Mouse (Mus musculus) kidney, adult 18-20 months (tissue): ENCODE measurements around the gene Cd3d.
A peak's percentile ranks its signal among the peaks of the same experiment; 100 is the strongest.

Source experiments
- DNase-seq: peaks from one replicate; pipeline ENCODE4 v3.0.0; 2021

Gene Cd3d

DNA sequence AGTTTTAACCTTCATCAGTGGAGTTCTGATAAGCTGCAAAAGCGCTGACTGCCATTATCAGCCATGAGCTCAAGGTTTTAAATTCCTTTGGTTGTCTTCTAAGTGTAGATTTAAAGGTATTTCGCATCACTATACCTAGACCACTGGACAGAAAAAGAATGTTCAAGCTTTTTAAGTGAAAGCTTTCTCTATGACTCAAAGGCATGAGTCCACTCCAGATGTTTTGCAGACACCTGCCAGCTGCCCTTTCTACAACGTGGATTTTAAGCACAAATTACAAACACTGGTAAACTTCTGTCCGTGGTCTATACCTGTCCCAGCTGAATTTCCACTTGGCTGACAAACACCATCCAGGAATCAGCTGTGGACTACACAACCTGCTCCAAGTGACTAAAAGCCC is 13.4 kb downstream of the Cd3d start:
- DNase-seq: no peak

DNA sequence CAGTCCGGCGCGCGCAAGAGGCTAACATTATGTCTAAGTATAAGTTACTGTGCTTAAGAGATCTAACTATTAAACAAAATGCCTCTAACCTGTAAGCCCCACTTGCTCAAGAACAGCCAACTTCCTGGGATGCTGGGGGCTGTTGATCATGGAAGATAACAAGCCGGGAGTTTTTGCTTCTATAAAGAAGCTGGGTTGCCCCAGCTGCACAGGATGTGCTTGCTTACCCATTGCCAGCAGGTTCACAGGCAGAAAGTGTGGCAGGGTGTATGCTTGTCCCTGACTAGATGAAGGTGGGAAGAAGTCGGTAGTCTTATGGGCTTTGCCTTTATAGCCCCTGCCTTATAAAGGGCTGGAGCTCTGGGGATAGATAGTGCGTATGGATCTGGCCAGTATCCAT is 15.0 kb downstream of the Cd3d start:
- no peak for DNase-seq

DNA sequence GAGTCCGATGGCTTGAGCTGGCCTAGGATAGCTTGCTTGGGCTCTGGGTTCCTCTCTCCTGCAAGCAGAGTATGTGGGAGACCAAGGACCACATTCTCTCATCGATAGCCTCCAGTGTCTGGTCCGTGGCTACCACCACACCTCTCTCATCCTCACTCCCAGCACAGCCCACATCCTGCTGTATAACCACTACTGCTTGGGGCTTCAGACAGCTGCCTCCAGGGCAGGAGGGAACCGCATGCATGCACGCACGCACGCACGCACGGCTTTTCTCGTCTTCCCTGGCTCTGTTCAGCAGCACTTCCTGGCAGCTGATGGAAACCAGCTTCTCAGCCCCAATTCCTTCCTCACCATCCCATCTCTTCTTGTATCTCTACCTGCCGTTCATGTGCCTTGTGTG is 16.6 kb downstream of the Cd3d start:
- DNase-seq: no peak

DNA sequence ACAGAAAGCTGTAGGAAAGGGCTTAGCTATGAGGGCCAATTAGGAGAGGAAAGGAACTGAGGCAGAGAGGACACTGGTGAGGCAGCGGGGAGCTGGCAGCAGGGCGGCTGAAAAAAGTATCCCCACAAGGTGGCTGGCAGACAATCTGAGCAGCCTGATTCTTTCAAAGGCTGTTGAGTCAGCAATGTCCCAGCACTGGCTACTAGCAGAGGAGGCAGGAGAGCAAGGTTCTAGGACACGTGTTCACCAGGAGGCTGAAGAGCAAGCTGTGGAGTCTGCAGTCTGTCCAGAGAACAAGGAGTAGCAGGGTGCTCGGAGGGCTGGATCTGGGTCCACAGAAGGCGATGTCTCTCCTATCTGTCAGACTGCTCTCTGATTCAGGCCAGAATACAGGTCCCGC is 17.6 kb downstream of the Cd3d start:
- DNase-seq: peak; percentile 35

DNA sequence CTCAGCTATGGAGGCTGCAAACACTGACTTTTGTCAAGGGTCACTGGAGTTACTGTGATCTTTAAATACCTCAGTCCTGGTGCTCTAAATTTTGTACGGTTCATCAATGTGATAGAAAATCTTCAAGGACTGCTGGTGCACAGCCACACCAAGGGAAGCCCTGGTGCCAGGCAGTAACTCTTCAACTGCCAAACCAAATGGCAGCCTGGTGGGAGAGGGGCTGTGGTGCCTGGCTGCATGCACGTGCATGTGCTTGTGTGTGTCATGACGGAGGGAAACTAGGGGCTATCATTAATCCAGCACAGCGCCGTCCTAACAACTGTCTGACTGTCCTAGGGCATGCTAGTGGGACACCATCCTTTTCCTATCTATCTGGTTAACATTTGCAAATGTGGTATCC is 18.2 kb downstream of the Cd3d start:
- no peak for DNase-seq

DNA sequence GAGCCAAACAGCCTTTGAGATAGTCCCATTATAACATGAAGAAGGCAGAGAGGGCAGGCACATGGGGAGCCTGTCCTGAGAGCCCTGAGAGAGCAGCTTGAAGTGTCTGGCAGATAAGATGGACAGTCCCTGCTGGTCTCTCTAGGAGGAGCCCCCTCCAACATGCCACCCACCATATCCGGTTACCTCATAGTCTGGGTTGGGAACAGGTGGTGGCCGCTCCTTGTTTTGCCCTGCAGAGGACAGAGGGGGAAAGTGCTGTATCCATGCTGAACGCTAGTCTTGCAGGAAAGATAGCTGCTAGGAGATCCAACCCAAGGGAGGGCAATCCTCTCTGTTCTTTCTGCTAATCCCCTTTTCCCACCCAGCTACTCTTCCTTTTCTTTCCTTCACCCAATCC is 18.7 kb downstream of the Cd3d start:
- no peak for DNase-seq

DNA sequence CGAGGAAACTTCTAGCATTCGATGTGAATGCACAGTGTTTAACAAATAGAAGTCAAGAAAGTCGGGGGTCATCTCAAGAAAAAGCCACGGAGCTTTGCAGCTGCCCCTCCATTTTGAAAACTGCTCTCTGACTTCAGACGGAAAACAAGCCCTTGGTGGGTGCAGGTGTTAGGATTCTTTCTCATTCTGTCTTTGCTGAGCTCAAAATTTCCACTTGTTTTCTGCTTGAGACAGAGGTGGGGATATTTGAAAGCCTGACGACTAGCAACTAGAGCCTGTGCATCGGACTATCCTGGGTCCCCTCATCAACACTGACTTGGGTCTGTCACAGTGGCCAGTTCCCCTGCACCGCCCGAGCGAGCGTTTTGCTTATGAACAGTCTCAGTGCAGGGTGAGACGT is 25.8 kb downstream of the Cd3d start:
- DNase-seq: no peak

DNA sequence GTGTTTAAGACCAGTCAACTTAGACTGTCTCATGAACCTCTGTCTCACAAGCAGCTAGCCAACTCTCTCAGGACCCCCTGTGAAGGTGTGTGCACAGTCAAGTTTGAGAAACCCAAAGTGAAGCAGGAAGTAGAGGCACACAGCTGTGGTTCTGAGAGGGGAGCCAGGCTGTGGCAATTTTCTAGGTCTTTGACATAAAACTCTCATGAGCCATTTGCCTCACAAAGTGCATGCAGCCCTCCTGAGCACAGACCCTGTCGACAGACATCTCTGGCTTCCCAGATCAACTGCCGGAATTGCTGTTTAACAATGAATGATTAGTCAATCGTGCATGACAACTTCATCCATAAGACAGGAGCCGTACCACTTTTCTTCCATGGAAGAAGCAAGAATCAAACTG is 26.8 kb downstream of the Cd3d start:
- DNase-seq: no peak

DNA sequence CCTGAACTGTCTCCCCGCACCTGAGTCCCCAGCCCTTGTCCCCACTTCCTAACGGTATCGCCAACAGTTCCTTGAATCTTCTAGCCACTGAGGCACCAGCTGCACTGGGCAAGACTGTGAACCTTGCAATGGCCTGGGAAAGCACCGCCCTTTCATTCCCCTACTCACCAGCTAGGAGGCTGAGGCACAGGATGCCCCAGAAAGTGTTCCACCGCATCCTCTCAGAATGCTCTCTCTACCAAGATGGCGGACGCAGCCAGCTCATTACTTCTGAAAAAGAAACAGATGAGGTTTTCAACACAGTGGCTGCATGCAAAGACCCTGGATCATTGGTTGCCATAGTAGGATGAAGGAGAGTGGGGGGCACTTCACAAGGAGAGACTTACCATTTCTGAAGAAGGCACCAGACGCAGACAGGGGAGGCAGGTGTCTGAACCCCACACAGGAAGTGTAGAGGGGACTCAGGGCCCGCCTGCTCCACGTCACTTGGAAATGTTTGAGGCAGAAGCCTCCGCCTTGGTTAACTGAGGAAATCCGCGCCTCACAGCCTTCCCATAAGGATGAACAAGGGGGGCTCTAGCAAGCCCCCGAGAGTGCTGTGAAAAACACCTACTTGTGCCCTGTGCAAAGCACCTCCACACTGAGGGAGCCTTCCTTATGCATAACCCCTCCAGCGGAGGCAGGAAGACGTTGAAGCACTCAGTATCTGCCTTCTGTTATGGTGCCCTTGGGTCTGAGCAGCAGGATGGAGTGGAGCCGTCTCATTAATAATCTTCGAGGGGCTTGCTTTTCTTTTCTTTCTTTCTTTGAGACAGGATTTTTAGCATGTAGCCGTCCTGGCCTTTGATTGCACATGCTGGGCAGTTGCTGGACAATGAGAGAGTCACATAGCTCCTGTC is 27.8 kb downstream of the Cd3d start, which contains the start of gene Cd3e:
Cd3e (minus strand) TSS at position 448 of the 899 bp plus-strand sequence.
- no peak for DNase-seq

DNA sequence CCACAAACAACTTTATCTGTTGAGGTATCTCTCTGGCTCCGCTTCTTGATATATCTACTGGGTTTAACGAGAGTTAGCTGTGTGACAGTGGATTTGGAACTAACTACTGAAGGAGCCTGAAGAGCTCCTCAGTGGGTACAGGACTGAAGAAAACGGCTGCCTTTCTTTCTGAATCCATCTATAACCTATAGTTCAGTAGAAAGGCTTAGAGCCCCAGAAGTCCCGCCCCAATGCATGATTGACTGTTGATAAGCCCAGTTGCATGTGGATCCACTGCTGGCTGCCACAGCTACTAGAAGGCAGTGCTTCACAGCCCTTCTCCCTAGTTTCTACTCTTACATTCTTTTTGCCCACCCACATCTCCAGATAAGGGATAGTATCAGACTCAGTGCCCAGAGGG is 28.9 kb downstream of the Cd3d start:
- DNase-seq: no peak

DNA sequence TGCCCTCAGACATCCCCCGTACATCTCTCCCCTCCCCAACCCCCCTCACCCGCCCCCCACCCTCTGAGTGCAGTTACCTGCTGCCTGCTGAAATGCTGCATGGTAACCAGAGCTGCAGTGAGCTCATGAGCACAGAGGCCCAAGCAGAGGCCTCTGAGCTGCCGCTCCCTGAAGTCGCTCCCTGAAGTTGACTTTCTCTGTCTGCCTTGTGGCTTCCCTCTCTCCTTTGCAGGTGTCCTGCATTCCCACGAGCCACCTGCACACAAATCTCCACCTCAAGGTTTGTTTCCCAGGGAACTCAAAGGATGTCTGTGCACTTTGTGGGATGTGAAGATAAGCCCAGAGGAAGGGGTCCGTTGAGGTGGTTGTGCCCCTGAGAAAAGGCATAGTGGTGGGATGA is 29.7 kb downstream of the Cd3d start:
- no peak for DNase-seq

DNA sequence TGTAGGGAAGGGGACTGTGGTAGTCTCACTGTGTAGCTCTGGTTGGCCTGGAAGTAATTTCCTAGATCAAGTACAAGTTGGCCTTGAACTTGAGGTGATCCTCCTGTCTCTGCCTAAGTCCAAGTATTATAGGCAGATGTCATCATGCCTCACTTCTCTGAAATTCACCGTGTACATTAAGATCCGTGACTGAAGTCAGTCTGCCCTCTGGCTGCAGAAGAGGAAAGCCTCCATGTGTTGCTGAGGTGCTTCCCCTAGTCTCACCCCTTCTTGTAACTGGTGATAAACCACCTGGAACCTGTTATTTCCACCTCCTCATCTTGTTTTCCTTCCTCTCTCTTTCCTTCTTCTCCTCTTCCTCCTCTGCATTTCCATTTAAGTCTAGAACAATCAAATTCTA is 33.3 kb downstream of the Cd3d start:
- DNase-seq: no peak

DNA sequence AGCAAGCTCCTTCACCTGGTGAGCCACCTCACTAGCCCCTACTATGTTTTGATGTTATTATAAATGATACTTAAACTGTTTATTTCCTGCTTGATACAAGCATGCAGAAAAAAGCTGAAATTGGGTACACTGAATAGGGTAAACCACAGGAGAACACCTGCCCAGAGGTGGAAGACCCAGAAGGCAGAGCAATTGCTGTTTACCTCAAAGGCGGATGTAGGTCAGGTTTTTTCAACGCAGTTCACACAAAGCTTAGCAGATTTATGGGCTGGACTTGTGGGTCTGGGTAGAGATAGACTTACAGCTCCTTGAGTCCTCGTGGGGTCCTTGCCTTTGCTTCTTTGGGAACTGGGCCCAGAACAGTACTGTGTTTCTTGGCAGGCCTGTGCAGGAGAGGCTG is 34.3 kb downstream of the Cd3d start:
- DNase-seq: no peak

DNA sequence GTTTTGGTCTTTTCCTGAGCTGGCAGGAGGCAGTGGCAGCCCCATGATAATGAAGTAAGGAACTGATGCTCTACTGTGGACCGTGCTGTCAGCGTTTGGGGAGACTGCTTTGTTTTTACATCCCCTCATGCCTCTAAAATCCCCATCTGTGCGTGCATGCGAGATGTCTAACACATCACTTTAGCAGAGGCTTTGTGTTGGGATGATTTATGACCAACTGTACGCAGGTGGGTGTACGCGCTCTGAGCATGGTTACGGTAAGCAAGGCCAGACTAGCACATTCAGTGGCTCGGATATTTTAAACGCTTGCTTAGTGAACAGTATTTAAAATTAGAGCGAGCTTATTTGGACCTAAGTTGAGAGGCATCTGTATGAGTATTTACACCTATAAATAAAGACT is 36.4 kb downstream of the Cd3d start:
- DNase-seq: no peak

DNA sequence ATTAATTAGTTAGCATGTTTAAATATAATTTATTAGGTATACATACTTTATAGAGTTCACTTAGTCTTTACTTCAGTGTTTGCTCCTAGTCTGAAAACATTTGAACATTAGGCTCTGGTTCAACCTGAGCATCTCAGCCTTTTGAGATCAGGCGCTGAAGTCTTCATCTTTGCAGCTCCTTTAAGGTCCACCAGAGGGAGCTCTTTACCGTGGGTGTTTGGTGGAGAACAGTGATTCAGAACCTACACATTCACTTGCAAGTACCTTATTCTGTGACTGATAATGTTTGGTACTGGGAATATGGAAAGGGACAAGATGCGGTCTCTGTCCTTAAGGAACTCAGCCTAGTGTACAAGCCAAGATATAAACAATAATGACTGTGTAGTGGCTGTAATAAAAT is 41.2 kb downstream of the Cd3d start:
- peak; percentile 48 for DNase-seq

DNA sequence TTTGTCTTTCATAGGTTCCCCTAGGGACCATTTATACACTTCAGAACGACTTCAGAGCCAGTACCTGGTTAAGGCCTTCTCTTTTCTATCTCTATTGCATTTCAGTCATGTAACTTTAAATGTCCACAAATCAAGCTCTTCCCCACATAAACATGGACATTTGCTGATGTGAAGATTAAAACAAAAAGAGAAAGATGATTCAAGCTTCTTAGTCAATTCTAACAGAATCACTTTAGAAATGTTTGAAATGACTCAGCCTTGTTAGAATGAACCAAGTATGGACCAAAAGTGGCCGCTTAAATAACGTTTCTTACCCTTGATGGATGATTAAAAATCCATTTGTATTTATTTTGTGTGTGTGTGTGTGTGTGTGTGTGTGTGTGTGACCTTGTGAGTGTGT is 42.1 kb downstream of the Cd3d start:
- no peak for DNase-seq

DNA sequence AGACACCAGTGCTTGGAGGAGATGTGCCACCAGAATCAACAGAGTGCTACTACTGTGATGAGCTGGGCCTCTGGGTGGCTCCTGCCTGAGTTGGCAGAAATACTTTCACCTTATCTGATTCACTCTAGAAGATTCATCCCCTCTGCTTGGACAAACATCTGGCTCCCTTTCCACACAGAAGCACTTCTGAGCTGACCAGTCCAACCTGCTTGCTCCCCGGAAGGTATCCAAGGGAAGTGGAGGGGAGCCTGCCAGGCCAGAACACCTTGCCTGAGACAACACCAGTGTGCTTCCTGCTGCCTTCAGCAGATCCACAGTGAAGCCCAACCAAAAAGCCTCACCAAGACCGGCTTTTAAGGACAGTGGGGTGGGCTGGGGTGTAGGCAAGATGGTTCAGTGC is 42.6 kb downstream of the Cd3d start:
- DNase-seq: no peak

DNA sequence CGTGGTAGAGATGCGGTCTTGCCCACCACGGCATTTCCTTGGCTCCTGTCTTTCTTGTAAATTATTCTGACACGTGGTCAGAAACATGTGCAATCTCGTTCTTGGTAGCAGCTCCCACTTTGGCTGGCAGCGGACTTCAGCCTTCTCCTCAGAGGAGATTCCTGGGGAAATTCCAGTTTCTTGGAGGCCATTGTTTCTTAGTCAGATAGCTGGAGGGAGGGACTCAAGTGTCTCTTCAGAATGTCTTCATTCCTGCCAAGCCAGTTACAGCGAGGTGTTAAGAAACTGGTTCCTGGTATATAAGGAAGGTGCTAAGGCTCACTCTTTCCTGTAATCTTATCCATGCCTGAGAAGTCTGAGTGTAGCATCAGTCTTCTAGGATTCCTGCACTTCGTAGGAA is 45.8 kb downstream of the Cd3d start:
- no peak for DNase-seq

DNA sequence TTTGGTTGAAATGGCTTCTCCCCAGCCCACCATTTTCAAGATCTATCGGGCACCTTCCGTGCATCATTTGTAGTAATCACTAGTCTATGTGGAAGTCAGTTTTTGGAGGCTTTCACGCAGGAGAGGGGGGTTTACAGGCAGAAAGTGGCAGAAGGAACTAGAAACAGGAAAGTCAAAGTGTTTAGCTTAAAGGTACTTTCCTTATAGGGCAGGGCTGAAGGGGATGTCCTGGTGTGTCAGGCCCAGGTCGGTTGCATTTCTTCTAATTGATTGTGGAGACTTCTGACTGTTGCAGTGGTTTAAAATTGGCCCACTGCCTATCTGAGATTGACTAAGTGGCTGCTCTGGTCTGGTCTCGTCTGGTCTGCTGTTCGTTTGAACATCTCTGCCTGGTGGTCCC is 48.8 kb downstream of the Cd3d start:
- no peak for DNase-seq

DNA sequence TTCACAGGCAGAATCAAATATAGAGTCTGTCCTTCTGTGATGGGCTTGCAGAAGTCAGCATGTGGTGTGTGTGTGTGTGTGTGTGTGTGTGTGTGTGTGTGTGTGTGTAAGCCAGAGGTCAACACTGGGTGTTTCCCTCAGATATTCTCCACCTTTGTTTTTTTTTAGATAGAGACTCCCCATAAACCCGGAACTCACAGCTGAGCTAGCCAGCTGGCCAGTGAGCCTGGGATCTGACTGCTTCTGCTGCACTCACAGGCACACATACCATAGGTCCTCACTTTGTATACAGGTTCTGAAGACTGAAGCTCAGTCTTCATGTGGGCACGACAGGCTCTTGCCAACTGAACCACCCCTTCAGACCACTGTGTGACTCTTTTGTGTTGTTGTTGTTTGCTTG is 50.7 kb downstream of the Cd3d start:
- no peak for DNase-seq

DNA sequence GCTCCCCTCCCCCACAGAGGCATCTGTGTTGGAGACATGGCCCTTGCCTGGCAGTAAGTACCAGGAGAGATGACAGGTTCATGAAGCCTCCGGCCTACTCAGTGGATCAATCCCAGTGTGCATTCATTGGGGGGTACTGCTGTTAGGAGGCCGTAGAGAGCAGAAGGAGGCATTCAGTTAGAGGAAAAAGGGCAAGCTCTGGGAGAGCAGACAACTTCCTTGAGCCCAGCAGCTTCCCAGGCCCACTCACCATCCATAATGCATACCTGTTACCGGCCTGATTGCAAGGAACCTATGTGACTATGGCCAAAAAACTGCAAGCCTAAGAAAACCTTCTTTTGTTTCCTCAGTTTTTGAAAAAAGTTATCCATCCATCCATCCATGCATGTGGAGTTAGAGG is 52.9 kb downstream of the Cd3d start:
- no peak for DNase-seq
